Mouse (Mus musculus) spleen, postnatal 10 days (tissue): ENCODE data around the gene Rnf130.

Source experiments
- DNase-seq, 2 experiments: peaks; one replicate each; pipeline ENCODE4 v3.0.0; 2021 to 2022; ENCODE audit warnings: low spot score in 2 of 2

Gene Rnf130

DNA sequence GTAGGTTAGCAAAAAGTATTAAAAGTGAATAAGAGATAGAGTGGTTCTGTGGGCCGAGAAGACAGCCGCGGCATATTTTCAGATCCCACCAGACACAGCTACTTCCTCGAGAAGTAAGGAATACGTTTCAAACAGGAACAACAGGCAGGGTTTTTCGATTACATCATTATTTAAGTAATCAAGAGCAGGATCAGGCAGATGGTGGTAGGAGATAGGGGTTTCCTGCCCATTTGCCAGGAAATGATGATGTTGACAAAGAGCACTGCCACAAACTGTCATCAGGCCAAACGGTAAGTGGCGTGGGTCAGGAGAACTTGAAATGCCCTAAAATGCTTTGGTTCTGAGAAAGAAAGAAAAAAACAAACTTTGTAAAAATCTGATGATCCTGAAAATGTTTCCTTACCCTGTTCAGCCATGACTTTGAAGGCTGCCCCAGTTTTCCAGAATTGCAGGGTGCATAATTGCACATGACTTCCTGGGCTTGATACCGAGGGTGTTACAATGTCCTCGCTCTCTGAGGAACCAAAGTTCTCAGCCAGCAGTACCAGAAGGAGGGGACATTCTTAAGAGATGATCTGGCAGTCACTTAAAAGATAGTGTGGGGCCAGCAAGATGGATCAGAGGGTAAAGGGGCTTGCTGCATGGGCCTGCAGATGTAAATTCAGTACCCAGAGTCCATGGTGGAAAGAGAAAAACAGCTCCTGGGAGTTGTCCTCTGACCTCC, 109.2 kb downstream of the Rnf130 start:
- DNase-seq, result no peak

DNA sequence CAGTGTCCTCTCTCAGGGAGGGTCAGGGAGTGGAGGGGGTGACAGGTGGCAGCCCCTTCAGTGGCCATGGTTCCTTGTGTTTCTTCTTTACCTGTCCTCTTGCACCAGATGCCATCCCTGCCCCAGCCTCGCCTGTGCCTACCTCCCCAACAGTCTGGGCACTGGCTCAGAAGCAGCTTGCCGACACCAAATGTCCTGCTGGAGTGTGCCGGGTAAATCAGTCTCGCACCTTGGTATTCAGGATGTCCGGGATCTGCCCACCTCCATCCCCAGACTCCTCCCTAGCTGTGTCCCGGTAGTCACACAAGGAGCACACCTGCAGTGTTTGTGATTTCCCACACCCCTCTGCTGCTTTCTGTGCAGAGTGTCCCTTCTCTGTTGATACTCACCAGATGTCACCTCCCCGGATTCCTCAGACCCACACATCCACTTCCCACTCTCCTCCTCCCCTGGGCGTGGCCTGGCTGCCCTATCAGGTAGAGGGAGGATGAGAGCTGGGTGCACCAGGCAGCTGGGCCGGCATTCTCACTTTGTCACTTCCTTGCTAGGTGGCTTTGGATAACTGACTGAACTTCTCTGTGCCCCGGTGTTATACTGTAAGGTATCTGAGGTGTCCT, 113.2 kb downstream of the Rnf130 start:
- DNase-seq, result no peak

DNA sequence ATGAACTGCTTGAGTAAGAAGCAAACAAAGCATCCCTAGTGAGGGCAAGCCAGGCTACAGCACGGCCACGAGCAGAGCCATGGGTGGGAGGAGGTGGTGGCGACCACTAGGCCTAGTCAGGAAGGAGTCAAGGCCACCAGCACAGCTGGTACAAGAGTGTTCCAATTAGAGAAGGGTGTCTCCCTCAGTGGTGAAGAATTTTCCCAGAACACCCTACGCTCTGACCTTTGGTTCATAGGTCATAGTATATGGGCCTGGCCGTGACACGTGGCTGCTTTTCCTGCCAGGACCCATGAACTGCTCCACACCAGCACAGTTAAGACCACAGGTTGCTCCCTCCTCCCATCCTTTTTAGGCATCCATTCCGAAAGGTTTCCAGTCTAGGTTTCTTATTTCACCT, 114.4 kb downstream of the Rnf130 start:
- no peak for DNase-seq

DNA sequence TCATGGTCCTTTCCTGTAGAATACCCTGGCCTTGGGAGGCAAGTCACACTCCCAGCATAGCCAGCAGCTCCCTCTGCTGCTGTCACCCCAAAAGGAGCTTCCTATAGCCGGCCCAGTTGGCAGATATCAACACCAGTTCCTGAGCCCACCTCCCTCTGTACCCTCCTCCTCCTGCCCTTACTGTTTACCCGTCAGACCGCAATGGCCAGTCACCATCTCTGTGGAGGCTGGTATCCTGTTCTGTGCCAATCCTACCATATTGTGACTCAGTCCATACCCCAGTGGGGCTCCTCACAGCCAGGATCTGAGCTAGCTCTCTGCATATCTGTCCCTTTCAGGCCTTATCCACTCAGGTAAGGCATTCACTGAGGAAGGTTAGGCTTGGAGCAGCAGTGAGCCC, 120.4 kb downstream of the Rnf130 start:
- no peak for DNase-seq

DNA sequence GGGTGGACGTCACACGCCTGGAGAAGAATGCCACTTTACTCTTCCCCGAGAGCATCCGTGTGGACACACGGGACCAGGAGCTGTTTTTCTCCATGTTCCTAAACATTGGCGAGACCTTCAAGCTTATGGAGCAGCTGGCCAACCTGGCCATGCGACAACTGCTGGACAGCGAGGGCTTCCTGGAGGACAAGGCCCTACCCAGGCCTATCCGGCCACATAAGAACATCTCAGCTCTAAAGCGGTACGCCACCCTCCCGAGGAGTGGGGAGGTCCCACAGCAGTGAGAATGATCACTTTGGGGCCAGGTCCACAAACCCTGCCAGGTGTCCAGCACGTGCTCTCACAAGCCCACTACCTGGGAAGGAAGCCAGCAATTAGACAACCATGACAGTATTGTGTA, 121.0 kb downstream of the Rnf130 start:
- DNase-seq, result no peak

DNA sequence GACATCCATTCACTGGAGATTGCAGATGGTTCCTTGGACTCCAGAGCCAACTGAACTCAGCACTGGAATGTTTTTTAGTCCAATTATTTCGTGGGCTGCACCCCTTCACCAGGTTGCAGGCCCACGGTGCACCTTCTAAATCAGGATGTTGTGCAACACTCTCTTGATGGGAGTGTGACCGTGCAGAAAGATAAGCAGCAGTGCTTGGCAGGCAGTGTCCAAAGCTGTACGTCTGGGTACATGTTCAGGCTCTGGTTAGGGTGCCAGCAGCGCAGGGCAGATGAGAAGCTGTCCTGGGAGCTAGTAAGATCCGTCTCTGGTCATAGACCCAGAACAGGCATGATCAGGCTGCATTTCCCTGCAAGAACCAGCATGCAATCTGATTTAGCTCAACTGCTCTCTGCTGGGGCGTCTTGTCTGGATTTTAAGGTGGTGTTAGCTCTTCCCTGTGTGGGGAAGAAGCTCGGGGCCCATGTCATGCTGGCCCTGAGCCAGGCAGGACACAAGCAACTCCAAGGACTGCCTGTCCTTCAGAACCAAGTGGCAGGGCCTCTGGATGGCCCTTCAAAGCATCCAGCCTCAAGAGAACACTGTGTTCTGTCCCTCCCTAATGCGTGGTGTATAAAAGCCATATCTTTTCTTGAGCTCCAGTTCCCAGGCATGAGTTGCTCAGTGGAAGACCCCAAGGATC, 122.3 kb downstream of the Rnf130 start:
- DNase-seq, result no peak

DNA sequence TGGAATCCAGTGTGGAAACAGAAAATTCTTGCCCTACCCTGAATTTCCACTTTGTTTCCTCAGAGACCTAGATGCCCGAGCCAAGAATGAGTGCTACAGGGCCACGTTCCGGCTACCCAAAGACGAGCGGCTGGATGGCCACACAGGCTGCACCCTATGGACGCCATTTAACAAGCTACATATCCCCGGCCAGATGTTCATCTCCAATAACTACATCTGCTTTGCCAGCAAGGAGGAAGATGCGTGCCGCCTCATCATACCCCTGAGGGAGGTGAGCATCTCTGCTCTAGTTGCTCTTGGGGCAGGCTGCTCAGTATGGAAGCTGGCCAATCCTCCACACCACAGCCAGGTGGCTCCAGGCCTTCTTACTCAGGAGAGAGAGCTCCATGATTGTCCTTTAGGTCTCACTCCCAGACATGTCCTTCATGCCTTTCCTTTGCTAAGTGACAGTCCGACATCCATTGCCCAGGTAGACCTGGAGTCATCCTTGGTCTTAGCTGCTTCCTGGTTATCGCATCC, 122.9 kb downstream of the Rnf130 start:
- no peak for DNase-seq

DNA sequence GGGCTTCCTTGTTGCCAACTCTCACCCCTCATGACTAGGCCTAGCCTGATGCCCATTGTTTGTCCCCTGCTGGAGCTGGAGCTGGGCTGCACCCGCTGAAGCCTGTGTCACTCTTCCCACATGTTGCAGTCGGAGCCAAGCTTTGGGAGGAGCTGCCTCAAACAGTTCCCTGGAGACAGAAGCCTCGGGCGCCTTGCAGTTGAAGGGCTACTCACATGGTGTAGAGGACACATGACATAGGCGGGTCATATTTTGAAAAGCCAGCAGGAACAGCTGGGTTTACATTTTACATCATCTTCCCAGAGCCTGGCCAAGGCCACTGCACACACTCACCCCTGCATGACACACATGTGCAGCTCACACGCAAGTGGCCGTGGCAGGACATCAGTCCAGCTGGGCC, 124.1 kb downstream of the Rnf130 start:
- no peak for DNase-seq

DNA sequence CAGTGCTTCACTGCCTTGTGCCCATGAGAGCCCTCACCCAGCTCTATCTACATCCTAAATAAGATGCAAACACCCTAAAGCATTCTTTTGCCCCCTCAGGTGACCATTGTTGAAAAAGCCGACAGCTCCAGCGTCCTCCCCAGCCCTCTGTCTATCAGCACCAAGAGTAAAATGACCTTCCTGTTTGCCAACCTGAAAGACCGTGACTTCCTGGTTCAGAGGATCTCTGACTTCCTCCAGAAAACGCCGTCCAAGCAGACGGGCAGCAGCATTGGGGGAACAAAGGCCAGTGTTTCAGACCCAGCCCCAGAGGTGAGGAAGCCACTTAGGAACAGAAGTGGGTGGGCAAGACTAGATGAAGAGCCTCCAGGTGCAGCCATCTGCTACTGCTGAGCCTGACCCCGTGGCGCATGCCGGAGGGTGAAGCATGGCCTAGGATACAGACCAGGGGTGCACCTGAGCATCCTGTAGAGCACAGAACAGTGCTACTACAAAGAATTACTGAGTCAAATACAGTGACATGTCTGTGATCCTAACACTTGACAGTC, 124.5 kb downstream of the Rnf130 start:
- no peak for DNase-seq

DNA sequence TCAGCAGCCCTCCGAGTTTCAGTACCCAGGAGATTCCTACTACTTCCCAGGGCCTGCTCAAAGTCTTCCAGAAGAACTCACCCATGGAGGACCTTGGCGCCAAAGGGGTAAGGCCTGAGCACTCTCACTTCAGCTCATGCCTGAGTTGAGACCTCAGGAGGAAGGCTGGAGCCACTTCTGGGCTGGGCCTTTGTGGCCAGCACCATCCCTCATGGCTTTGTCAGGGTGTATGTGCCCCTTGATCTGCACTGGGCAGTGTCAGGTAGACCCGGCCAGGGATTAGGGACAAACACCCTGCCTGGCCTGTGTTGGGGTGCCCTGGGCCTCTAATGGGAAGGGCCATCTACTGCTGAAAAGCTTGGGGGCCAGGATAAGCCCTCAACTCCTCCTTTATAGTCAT, 126.2 kb downstream of the Rnf130 start:
- no peak for DNase-seq

DNA sequence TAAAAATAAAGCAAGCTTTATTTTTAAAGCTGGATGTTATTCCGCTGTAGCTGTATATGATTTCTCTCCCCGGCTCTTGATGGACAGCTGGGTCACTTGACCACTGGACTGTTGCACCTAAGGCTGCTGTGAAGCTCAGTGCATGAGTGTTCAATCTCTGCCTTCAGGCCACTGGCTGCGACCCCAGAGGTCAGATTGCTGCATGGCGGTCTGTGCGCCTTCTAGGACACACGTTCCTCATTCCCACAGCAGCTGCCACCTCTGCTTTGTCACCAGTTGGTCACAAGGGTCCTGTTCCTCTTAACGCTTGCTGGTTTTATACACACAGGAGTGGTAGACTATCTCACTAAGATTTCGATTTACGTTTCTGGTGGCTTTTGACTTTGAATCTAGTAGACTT, 129.0 kb downstream of the Rnf130 start:
- no peak for DNase-seq
